Mouse (Mus musculus) ES-E14 (cell line): Measurements from ENCODE around the gene Cd22.

Experiments
- CHD2 ChIP-seq: IDR thresholded peaks from 2 replicates; pipeline ENCODE4 v1.6.1; 2014; ENCODE audit warnings: mild to moderate bottlenecking, low read depth, low read length, inconsistent platforms
- ZC3H11A ChIP-seq: IDR thresholded peaks from 2 replicates; pipeline ENCODE4 v1.6.1; 2012; ENCODE audit warnings: low read depth, mild to moderate bottlenecking, inconsistent platforms, low read length, borderline replicate concordance

DNA sequence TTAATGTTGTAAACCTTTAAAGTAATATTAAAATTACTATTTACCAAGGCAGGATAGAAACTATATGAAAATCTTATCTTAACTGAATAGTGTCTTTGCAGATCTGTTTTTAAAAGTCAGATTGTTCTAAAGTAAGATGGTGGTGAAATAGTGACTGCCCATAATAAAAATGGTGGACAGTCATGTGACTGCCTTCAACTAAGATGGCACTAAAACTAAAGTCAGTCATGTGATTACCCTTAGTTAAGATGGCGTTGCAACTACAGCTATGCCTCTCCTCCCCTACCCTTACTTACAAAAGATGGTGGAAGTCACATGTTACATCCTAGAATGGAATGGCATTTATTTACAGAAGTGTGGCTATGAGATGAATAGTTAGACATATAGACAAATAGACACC lies 28.7 kb downstream of the Cd22 start:
- TF ChIP-seq ZC3H11A = no peak
- TF ChIP-seq CHD2 = no peak
